Mouse (Mus musculus) C2C12 (cell line): ENCODE results near the gene Rasef.
"Not testable (repeated sequence)": the region's sequence is repeated elsewhere in the genome, so short reads cannot be mapped to it uniquely, and the experiment has no call there.

ENCODE experiments used
- CTCF ChIP-seq: IDR thresholded peaks from one replicate; pipeline ENCODE4 v1.5.1; 2011; ENCODE audit not compliant: control insufficient read depth, insufficient read depth, insufficient read length
- FOSL1 ChIP-seq: IDR thresholded peaks from one replicate; pipeline ENCODE4 v1.8.0; 2011; ENCODE audit warnings: mild to moderate bottlenecking, low read length; ENCODE audit not compliant: poor library complexity, insufficient read depth, severe bottlenecking
- MAX ChIP-seq: IDR thresholded peaks from one replicate; pipeline ENCODE4 v1.6.1; 2011; ENCODE audit warnings: mild to moderate bottlenecking, control low read depth
- MYOD1 ChIP-seq: IDR thresholded peaks from one replicate; pipeline ENCODE4 v1.6.1; 2011; ENCODE audit warnings: low read depth; ENCODE audit not compliant: control insufficient read depth, insufficient read length
- MYOG ChIP-seq: IDR thresholded peaks from one replicate; pipeline ENCODE4 v1.6.1; 2011; ENCODE audit not compliant: control insufficient read depth, insufficient read length; ENCODE audit errors: extremely low read depth
- USF1 ChIP-seq: IDR thresholded peaks from one replicate; pipeline ENCODE4 v1.6.1; 2011; ENCODE audit warnings: low read depth, mild to moderate bottlenecking, control low read depth, moderate library complexity

DNA sequence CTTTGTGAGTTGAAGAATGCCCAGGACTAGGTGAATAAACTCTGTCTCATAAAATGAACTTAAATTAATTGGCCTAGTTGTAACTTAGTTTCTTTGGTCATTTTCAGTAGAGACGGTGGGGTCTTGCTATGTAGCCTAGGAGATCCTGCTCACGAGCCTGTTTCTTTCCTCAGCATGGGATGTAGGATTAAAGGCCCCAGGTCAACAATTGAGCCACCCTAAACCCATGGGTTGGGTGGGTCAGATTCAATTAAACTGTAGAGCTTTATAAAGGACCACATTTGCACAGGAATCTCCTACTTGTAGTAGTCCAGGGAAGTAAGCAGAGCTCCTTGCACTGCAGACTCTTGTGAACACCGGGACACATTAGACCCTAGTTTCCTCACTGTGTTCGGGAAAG is 107.6 kb downstream of the Rasef start, which contains the start of gene Gm428:
- TF ChIP-seq MYOD1, CTCF, FOSL1, MAX, MYOG, USF1: not testable (repeated sequence)
